Mouse (Mus musculus) layer of hippocampus, postnatal 25 days (tissue): ENCODE measurements around the gene Arhgef3. TPM values are rescaled to one million over a fixed set of nuclear protein-coding genes. Genes with fewer than 3 reads are reported as not detected.

ENCODE experiments used
- DNase-seq, 2 experiments: peaks; one replicate each; pipeline ENCODE4 v3.0.0; 2022; ENCODE audit warnings: mixed read lengths in 2 of 2, low spot score in 1 of 2; ENCODE audit errors: extremely low spot score in 1 of 2
- total RNA-seq, 2 experiments: library from RNA; stranded (reverse); gene quantifications; 2 replicates each; pipeline ENCODE4 v1.2.3; 2021

Arhgef3 gene
- total RNA-seq, 2 experiments from 2014 or later = 61.4 to 77.2 TPM

DNA sequence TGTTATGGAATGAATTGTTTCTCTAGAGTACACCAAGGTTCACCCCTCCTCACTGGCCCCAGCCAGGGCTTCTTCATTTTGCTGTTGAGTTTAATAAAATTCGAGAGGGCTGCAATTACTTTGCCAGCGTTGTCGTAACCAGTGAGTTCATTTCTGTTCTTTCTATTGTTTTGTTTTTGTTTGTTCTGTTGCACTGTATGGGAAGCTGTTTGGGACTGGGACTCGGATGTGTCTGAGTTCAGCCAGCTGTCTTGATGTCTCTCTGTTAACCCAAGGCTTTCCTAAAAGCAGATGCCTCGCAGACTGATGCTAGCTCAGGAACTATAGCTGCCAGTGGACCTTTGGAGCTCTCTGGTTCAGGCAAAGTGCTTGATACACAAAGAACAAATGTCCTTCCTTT, 237.8 kb downstream of the Arhgef3 start:
- DNase-seq = no peak

GRCm38 (mm10) chr14:27355151-27355550, 240.5 kb downstream of the Arhgef3 start:
- no peak for DNase-seq

GRCm38 (mm10) chr14:27355937-27356336, 241.2 kb downstream of the Arhgef3 start:
- no peak for DNase-seq

DNA sequence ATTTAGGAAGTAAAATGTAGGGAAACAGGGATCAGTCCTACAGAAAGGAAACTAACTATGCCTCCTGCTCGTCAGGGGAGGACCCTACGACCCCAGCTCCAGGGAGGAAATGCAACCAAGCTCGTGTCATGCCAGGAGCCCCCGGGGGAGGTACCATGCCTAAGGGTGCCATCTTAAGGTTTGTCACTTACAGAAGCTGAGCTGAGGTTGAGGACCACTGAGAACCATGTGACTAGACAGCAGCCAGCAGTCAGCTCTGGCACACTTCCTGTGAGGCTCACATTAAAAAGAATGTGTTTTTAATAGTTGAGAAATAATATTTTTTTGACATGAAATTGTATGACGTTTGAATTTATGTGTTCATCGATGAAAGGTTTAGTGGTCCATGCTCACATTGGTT, 242.4 kb downstream of the Arhgef3 start:
- no peak for DNase-seq

DNA sequence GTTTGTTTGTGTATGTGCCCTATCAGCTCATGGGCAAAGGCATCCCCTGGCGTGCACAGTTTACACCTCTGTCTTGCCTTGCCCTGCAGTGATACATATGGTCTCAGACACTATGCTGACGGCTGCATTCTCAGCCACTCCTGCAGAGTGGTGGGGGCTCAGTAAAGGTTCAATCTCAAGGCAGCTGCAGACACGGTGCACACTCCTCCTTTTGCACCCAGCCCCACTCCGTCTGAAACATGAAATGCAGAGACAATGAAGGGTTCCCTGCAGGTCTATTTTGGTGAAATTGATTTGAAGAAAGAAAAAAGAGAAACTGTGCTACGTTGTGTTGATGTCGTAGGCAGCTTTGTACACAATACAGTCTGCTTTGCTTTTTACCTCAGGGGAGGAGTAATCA, 243.5 kb downstream of the Arhgef3 start:
- DNase-seq = no peak

DNA sequence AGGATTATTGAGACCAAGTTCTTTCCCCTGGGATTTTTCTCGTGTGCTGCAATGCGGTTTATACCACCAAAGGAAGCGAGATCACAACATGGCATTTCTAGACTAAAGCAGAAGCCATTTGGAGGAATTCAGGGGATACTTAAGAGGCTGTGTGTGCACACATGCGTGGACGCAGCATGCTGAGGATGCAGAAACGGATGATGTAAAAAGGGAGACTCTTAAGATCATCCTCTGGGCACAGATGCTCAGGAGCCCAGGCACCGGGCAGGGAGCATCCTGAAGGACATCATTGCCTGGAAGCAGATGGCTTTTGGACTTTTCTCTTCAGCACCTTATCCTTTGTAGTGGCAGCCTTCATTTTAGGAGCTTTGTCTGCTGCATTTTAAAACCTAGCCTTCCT, 246.2 kb downstream of the Arhgef3 start:
- DNase-seq = no peak

DNA sequence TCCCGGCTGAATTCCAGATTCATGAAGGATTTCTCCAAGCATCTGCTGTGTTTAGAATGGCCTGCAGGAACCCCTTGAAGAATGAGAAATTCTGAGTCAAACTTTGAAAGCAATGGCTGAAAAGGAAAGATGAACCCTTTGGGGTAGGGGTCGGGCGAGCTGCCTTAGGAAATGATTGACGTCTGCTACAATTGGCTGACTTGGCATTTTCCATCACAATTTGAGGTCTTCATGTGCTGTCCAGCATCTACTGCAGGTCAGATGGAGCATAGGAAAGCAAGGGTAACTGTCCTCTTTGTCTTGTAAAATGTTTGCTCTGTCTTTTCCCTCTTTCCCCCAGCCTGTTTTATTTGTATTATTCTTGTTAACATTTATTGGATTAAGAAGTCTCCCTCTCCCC, 246.8 kb downstream of the Arhgef3 start:
- no peak for DNase-seq

DNA sequence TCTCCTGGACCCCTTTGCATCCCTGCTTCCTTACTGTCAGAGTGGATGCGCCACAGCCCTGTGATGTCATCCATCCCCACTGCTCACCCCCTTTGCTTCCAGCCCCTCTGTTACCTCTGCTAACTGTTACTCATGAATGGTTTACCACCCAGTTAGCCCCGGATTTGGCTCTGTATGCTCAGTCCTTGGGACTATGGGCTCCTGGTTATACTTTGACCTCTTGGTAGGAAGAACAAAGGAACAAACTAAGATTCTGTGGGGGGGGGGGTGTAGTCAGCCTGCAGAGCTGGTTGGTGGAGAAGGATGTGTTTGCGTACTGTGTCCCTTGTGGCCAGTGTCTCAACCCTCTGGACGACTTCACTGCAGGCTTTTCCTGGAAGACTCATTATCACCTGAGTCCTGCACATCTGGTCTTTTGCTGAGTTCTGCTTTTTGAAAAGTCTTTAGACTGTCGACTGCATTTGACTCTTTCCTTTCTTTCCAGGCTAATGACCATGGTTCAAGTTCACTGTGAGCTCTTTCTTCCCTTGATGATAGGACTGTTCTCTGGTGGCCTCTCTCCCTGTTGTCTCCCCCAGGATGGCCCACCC, 250.1 kb downstream of the Arhgef3 start:
- DNase-seq = no peak

- DNase-seq = no peak
Observed at GRCm38 (mm10) chr14:27367117-27367711, 252.5 kb downstream of the Arhgef3 start.

DNA sequence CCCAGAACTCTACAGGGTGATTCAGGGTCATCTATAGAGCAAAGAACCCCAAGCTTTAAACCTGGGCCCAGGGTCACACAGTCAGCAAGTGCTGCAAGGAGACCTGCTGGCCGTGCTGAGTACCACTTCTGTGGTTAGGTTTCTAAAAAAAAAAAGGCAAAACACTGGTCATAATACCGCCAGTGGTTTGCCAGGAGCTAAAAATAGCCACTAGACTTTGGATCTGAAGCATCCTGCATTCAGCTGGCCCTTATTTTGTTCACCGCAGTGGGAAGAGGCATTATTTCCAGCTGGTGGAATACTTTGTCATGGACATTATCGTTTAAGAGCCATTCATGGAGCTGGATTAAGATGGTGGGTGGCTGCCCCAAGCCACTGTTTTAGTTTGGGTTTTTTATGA, 253.9 kb downstream of the Arhgef3 start:
- no peak for DNase-seq

- DNase-seq = no peak
Observed at GRCm38 (mm10) chr14:27369503-27369902, 254.8 kb downstream of the Arhgef3 start.

DNA sequence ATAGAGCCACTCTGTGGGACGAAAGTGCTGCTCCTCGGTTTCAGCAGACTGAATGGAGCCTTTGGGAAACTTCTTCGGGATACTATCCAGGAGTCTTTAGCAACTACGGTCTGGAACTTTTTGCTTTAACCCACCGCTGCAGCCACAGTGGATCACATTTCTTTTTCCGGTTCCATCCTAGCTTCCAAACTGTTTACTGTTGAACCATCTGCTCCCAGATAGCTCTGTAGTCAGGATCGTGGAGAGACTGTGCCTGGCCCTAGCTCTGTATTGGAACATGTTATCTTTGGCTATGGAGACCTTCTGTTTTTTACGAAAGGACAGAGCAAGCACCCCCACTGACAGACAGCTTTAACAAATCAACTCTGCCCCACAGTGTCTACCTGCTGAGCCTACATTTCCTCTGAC, 257.0 kb downstream of the Arhgef3 start:
- no peak for DNase-seq

GRCm38 (mm10) chr14:27373498-27373897, 258.8 kb downstream of the Arhgef3 start:
- no peak for DNase-seq

DNA sequence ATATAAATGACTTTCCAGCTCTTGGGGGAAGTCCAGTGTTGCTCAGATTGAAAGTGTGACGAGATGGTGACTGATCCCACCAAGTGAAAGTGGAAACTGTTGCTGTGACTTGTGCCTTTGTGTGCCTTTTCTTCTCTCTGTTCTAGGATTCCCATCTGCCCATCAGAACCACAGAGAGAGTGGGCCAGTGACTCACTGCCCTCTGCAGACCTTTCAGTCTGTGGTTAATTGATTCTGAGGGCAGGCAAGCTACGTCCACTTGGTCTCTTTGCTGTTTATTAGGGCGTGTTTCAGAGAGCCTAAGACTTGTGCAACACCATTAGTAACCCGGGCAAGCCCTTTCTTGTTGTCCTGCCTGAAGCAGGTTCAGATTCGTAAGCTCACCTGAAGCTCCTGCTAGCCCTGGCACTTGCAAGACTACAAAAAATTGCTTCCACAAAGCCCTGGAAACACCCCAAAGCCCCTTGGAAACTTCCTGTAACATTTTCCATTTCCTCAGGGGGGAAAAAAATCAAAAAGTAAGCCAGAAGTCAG, 261.5 kb downstream of the Arhgef3 start:
- no peak for DNase-seq

- DNase-seq = no peak
Observed at GRCm38 (mm10) chr14:27378669-27379068, 264.0 kb downstream of the Arhgef3 start.

DNA sequence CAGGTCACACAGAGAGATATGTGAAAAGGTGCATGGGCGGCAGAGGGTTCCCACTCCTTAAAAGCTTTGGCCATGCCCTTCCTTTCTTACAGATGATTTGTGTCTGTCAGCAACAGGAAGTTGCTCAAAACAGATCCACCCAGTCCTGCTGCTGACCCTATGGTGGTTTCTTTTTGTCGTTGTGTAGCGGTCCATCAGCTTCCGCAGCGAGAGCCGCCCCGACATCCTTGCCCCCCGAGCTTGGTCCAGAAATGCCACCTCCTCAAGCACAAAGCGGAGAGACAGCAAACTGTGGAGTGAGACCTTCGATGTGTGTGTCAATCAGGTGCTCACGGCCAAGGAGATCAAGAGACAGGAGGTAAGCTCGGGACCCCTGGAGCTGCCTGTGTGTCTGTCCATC, 264.7 kb downstream of the Arhgef3 start:
- no peak for DNase-seq

GRCm38 (mm10) chr14:27381459-27381858, 266.8 kb downstream of the Arhgef3 start:
- no peak for DNase-seq

DNA sequence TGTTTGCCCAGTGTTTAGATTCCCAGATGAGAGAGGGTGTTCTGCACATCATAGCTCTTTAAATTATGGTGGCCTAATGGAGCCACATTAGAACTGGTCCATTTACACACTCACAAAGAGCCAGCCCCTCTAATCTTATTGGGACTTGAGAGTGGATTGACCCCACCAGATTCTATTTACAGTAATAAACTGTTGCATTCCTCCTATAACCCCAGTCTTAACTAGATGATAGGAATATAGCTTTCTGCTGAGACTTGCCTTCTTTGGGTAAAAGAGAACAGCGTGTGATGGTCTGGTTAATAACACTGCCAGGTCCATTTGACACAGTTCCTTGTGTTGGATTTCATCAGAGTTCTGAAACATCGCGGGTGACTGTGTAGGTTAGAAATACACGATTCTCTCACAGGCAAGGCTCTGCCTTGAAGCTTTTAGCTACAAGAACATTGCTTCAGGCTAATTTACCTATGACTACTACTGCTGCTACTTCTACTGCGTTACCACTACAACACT, 268.7 kb downstream of the Arhgef3 start:
- DNase-seq = no peak

DNA sequence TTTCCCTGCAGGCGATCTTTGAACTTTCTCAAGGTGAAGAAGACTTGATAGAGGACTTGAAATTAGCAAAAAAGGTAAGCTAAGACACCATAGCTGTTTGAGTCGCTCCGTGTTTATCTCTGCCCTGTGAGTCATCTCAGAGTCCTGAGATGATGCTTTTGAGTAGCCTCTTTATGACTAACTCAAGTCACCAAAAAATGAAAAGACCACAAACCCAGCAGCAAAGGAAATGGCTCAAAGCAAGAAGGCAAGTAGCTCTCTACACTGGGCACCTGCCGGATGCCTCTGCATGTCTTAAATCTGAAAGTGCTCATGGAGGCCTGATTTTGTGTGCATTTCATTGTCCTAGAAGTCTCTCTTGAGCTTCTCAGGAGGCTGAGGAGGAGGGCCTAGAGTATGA, 269.4 kb downstream of the Arhgef3 start:
- no peak for DNase-seq

DNA sequence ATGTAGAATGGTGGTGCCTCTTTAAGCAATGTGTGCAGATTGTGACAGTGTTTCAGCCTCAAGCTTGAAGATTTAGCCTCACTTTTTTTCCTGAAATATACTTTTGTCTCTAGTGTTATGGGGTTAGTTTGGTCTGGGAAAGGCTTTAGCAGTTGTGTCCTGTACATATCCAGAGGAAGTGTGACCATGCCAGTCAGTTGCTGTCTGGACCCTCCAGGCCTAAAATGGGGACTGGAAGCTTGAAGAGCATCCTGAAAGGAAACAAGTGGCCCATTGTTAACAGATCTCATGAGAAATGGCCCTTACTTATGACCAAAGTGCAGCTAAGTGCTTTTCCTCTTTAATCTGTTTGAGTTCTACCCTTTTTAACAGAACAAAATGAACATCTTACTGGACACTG, 273.9 kb downstream of the Arhgef3 start:
- no peak for DNase-seq

GRCm38 (mm10) chr14:27389722-27390121, 275.0 kb downstream of the Arhgef3 start:
- DNase-seq = no peak

- DNase-seq = no peak
Observed at GRCm38 (mm10) chr14:27390663-27391062, 276.0 kb downstream of the Arhgef3 start.
